Mouse (Mus musculus) MN1 (cell line): Measurements from ENCODE around the gene Olfr698.
"Not testable (repeated sequence)": the region's sequence is repeated elsewhere in the genome, so short reads cannot be mapped to it uniquely, and the experiment has no call there.

ENCODE experiments used
- DNase-seq: peaks from one replicate; pipeline ENCODE4 v3.0.0-alpha.2; 2016; ENCODE audit warnings: low spot score

Gene Olfr698

GRCm38 (mm10) chr7:106755297-106755696 lies at the start of gene Olfr698:
Gene Olfr698, minus strand, starts transcription at chr7:106755397.
- DNase-seq: no peak

GRCm38 (mm10) chr7:106793098-106793497 lies 37.9 kb upstream of the Olfr698 start, which contains the start of gene Olfr699:
Gene Olfr699, minus strand, starts transcription at chr7:106793198.
- no peak for DNase-seq

GRCm38 (mm10) chr7:106788330-106788729 lies 33.1 kb upstream of the Olfr698 start:
- no peak for DNase-seq

- not testable (repeated sequence) for DNase-seq
Observed at GRCm38 (mm10) chr7:106761008-106761407, 5.8 kb upstream of the Olfr698 start.

GRCm38 (mm10) chr7:106758800-106759199 lies 3.6 kb upstream of the Olfr698 start:
- no peak for DNase-seq

- no peak for DNase-seq
Observed at GRCm38 (mm10) chr7:106745811-106746210, 9.4 kb downstream of the Olfr698 start.

- DNase-seq: no peak
Observed at GRCm38 (mm10) chr7:106742343-106742742, 12.9 kb downstream of the Olfr698 start, which contains the start of gene Olfr697. Gene Olfr697, minus strand, starts transcription at chr7:106742443.

- no peak for DNase-seq
Observed at GRCm38 (mm10) chr7:106737028-106737427, 18.2 kb downstream of the Olfr698 start.

GRCm38 (mm10) chr7:106733717-106734116 lies 21.5 kb downstream of the Olfr698 start:
- DNase-seq: no peak

GRCm38 (mm10) chr7:106725654-106726053 lies 29.5 kb downstream of the Olfr698 start:
- DNase-seq: not testable (repeated sequence)

GRCm38 (mm10) chr7:106716296-106716695 lies 38.9 kb downstream of the Olfr698 start, which contains the start of gene Olfr695:
Gene Olfr695, minus strand, starts transcription at chr7:106716396.
- no peak for DNase-seq

GRCm38 (mm10) chr7:106711463-106711862 lies 43.7 kb downstream of the Olfr698 start:
- no peak for DNase-seq

- not testable (repeated sequence) for DNase-seq
Observed at GRCm38 (mm10) chr7:106707705-106708104, 47.5 kb downstream of the Olfr698 start.
